Mouse (Mus musculus): ENCODE data around the gene Pex26. TPM values are rescaled to one million over a fixed set of nuclear protein-coding genes. Genes with fewer than 3 reads are reported as not detected.

Gene Pex26
- polyA plus RNA-seq, 1 experiment from 2014 or later = 13.7 TPM

Other genes starting within 250 kb of the Pex26 start
- 6.7 and 7.7 TPM in 2 replicates for gene Mical3, start 52.7 kb upstream of the Pex26 start, polyA plus RNA-seq (2015; fragmentation: Nextera tagmentation; extraction: Ambion mirVana)
- 0.49 and 0.56 TPM in 2 replicates for gene Tuba8, start 27.0 kb downstream of the Pex26 start, polyA plus RNA-seq (2015; fragmentation: Nextera tagmentation; extraction: Ambion mirVana)
- gene Usp18, start 62.2 kb downstream of the Pex26 start, polyA plus RNA-seq (2015; fragmentation: Nextera tagmentation; extraction: Ambion mirVana) = 2.8 and 3.5 TPM in 2 replicates
- gene Slc6a13, start 116.6 kb downstream of the Pex26 start, polyA plus RNA-seq (2015; fragmentation: Nextera tagmentation; extraction: Ambion mirVana) = 1.3 and 1.6 TPM in 2 replicates
- 0.11 and 0.19 TPM in 2 replicates for gene Slc6a12, start 159.4 kb downstream of the Pex26 start, polyA plus RNA-seq (2015; fragmentation: Nextera tagmentation; extraction: Ambion mirVana)

Data from intestine, embryonic 15.5 days (tissue).